Mouse (Mus musculus): Measurements from ENCODE around the gene Hoxa11.

- TF ChIP-seq CTCF (IDR thresholded peaks at IDR 0.05; ENCODE audit: low read depth) (no peak), EP300 (IDR thresholded peaks at IDR 0.05; ENCODE audit: low read depth) (no peak)
Measured at GRCm38 (mm10) chr6:52266666-52266985, 21.0 kb upstream of the Hoxa11 start.

Data from liver, embryonic 14.5 days (tissue).